Mouse (Mus musculus) limb, embryonic 14.5 days (tissue): ENCODE measurements around the gene Omp. TPM values are rescaled to one million over a fixed set of nuclear protein-coding genes. Genes with fewer than 3 reads are reported as not detected.

Source experiments
- ATAC-seq: fragments of 200-750 bp; cut with Nextera tagmentation; 2 replicates; pipeline ENCODE4 v1.8.0; 2017; ENCODE audit warnings: low read depth, moderate number of reproducible peaks, moderate TSS enrichment; ENCODE audit not compliant: low FRiP score
- DNase-seq: peaks from one replicate; pipeline ENCODE4 v3.0.0-alpha.2; 2015; ENCODE audit warnings: low spot score
- H3K27ac ChIP-seq: fragments of 300-500 bp; sonication (generic); replicated peaks from 2 replicates; pipeline ENCODE4 v1.5.1; 2014; ENCODE audit warnings: low read depth, mild to moderate bottlenecking, low read length, moderate library complexity, mixed read lengths
- H3K27me3 ChIP-seq: fragments of 300-500 bp; sonication (generic); 2 replicates; pipeline ENCODE4 v1.6.1; 2014; ENCODE audit warnings: low read length, mixed read lengths; ENCODE audit not compliant: control insufficient read depth, insufficient read depth
- H3K36me3 ChIP-seq: fragments of 300-500 bp; sonication (generic); 2 replicates; pipeline ENCODE4 v1.6.1; 2014; ENCODE audit warnings: mild to moderate bottlenecking, low read length, moderate library complexity, mixed read lengths; ENCODE audit not compliant: control insufficient read depth, insufficient read depth
- H3K4me1 ChIP-seq: fragments of 300-500 bp; sonication (generic); 2 replicates; pipeline ENCODE4 v1.6.1; 2014; ENCODE audit warnings: antibody characterized with exemption, low read length, mixed read lengths; ENCODE audit not compliant: control insufficient read depth, insufficient read depth
- H3K4me2 ChIP-seq: fragments of 300-500 bp; sonication (generic); replicated peaks from 2 replicates; pipeline ENCODE4 v1.6.1; 2014; ENCODE audit warnings: low read depth, mild to moderate bottlenecking, low read length, moderate library complexity; ENCODE audit not compliant: severe bottlenecking
- H3K4me3 ChIP-seq: fragments of 300-500 bp; sonication (generic); replicated peaks from 2 replicates; pipeline ENCODE4 v1.5.1; 2014; ENCODE audit warnings: low read length
- H3K9ac ChIP-seq: fragments of 300-500 bp; sonication (generic); 2 replicates; pipeline ENCODE4 v1.6.1; 2014; ENCODE audit warnings: mild to moderate bottlenecking, low read depth, low read length, moderate library complexity; ENCODE audit not compliant: severe bottlenecking
- H3K9me3 ChIP-seq: fragments of 300-500 bp; sonication (generic); 2 replicates; pipeline ENCODE4 v1.6.1; 2016; ENCODE audit warnings: low read length; ENCODE audit not compliant: control insufficient read depth
- POLR2A ChIP-seq: fragments of 200-500 bp; IDR thresholded peaks from 2 replicates; pipeline ENCODE4 v1.8.0; 2012; ENCODE audit warnings: inconsistent platforms, mild to moderate bottlenecking, moderate library complexity, borderline replicate concordance; ENCODE audit not compliant: insufficient read depth, insufficient read length; ENCODE audit errors: extremely low read depth
- WGBS: fragments of 180-500 bp; shearing (Covaris S2); extraction: QIAGEN DNeasy Blood & Tissue Kit; methylation state at CpG from one replicate; pipeline ENCODE4 v1.1.7; 2014; 5-methylcytosine and 5-hydroxymethylcytosine counted together
- polyA plus RNA-seq, 2 experiments: library from polyadenylated mRNA; depleted of rRNA in 1 of 2; stranded (reverse) in 1 of 2; unstranded in 1 of 2; fragments of >200 nt; fragmentation: Nextera tagmentation in 1 of 2; extraction: Ambion mirVana in 1 of 2; gene quantifications; 2 replicates each; pipeline versions ENCODE4 v1.2.1 to v1.2.3; 2012 to 2014

Gene Omp
- polyA plus RNA-seq, 2 experiments = 0.17 to 0.25 TPM

DNA sequence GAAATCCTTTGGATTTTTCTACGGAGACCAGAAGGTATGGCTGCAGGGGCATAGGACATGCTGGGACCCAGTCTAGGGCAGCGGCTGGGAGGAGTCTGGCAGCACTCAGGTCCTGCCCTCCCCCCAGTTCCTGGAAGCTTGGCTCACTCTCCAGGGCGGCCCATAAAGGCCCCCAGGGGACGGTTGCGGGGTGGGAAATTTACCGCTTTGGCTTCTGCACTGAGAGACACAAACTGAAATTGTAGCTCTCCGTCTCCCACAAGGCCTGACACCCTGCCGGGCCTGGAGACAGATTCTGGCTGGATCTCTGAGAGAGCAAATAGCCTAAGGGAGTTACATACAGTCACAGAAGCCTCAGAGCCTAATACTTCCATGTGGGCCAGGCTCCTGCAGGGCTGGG, 7.1 kb upstream of the Omp start:
- 31% methylated on average over 8 of the region's 8 CpGs for WGBS
- H3K27me3 ChIP-seq = no peaks in the 10 kb centered on the region
- H3K4me2 ChIP-seq = no peak overlapping the region
- TF ChIP-seq POLR2A = no peak
- no peak for ATAC-seq
- no peak overlapping the region for H3K9ac ChIP-seq
- no peak overlapping the region for H3K27ac ChIP-seq
- H3K36me3 ChIP-seq = no peaks in the 10 kb centered on the region
- no peak for DNase-seq
- H3K4me3 ChIP-seq = no peak overlapping the region
- H3K4me1 ChIP-seq = peaks cover 10% of the 10 kb centered on the region; the same call in 1 of the 2 replicates
- H3K9me3 ChIP-seq = no peaks in the 10 kb centered on the region

DNA sequence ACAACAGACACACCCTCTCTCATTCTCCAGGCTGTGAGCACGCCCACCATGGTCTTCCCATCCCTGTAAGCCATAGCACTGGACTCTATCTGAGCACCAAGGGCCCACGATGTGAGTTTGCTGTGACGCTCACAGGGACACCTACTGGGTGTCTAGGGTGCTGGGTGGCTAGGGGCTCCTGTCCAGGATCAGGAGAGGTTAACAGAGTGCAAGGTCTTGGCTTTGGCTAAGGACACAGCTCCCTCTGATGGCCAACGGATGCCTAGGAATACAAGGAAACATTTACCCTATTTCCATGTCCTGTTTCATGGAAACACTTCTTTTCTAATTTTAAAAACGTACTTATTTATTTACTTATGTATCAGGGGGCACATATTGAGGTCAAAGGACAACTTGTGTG, 5.2 kb upstream of the Omp start:
- no peaks in the 10 kb centered on the region for H3K9me3 ChIP-seq
- 50% methylated on average over 5 of the region's 5 CpGs for WGBS
- TF ChIP-seq POLR2A = no peak
- H3K36me3 ChIP-seq = no peaks in the 10 kb centered on the region
- H3K4me1 ChIP-seq = peaks cover 10% of the 10 kb centered on the region; the same call in 1 of the 2 replicates
- DNase-seq (no peak), ATAC-seq (no peak)
- no peak overlapping the region for H3K4me3 ChIP-seq
- H3K4me2 ChIP-seq = no peak overlapping the region
- no peak overlapping the region for H3K27ac ChIP-seq
- H3K27me3 ChIP-seq = no peaks in the 10 kb centered on the region
- no peak overlapping the region for H3K9ac ChIP-seq

DNA sequence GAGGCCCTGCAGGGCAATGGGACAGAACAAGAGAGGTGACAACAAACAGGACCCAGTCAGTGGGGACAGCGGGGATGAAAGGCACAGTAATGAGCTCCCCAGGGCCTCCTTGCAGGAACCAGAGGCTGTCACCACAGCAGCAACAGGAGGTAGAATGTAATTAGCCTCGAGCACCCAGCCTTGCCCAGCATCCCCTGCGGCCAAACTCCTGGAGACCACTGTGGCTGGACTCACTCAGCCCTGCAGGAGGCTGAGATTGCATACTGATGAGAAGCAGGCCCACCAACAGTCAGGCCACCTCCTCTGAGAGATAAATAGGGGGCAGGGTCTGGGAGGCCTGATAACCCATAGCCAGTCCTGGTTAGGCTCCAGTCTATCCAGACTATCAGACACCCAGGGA, 4.5 kb upstream of the Omp start:
- no peaks in the 10 kb centered on the region for H3K9me3 ChIP-seq
- TF ChIP-seq POLR2A = no peak
- no peaks in the 10 kb centered on the region for H3K27me3 ChIP-seq
- 4% methylated on average over 3 of the region's 3 CpGs for WGBS
- H3K9ac ChIP-seq = no peak overlapping the region
- no peak overlapping the region for H3K27ac ChIP-seq
- DNase-seq = no peak
- no peak overlapping the region for H3K4me2 ChIP-seq
- peaks cover 10% of the 10 kb centered on the region; the same call in 1 of the 2 replicates for H3K4me1 ChIP-seq
- no peak for ATAC-seq
- no peaks in the 10 kb centered on the region for H3K36me3 ChIP-seq
- H3K4me3 ChIP-seq = no peak overlapping the region

DNA sequence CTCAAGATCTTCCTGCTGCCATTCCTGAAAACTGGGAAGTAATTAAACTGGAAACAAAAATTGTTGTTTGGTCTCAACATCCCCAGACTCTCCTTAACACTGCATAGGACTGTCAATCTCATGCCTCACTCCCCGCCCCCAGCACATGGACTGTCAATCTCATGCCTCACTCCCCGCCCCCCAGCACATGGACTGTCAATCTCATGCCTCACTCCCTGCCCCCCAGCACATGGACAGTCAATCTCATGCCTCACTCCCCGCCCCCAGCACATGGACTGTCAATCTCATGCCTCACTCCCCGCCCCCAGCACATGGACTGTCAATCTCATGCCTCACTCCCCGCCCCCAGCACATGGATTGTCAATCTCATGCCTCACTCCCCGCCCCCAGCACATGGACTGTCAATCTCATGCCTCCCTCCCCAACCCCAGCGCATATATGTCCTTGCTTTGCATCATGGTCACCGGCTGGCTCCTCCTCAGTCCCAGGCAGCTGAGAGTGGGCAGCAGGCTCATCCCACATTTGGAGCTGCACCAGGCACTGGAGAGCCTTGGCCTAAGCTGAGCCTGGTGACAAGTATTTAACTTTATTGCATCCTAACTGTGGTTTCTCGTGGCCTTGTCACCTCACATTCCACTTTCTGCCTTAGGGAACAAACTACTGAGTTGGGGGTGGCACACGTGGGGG, 3.6 kb upstream of the Omp start:
- H3K9ac ChIP-seq = no peak overlapping the region
- ATAC-seq (no peak), DNase-seq (no peak)
- no peak overlapping the region for H3K27ac ChIP-seq
- H3K27me3 ChIP-seq = no peaks in the 10 kb centered on the region
- H3K9me3 ChIP-seq = no peaks in the 10 kb centered on the region
- WGBS = 55% methylated on average over 10 of the region's 10 CpGs
- no peak overlapping the region for H3K4me3 ChIP-seq
- no peaks in the 10 kb centered on the region for H3K36me3 ChIP-seq
- no peak for TF ChIP-seq POLR2A
- no peak overlapping the region for H3K4me2 ChIP-seq
- H3K4me1 ChIP-seq = peaks cover 10% of the 10 kb centered on the region; the same call in 1 of the 2 replicates

DNA sequence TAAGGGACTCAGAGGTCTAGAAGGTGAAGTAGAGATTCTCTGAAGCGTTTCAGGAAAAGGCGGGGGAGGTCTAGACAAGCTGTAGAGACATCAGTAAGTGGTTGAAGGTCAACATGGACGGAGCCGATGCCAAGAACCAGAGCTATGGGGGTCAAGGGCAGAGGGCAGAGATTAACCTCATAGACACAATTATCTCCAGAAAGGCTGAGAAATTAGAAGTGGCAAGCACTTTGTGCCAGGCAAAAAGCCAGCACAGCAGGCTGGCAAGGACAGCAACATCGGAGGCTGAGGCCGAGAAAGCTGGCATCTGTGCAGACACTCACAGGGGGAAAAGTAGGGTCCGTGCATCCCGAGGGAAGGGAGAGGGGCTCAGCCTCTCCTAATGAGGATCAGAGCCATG, 2.5 kb upstream of the Omp start:
- DNase-seq = no peak
- 81% methylated on average over 8 of the region's 8 CpGs for WGBS
- no peak overlapping the region for H3K4me3 ChIP-seq
- peaks cover 10% of the 10 kb centered on the region; the same call in 1 of the 2 replicates for H3K4me1 ChIP-seq
- ATAC-seq = no peak
- H3K9ac ChIP-seq = no peak overlapping the region
- H3K4me2 ChIP-seq = no peak overlapping the region
- H3K36me3 ChIP-seq = no peaks in the 10 kb centered on the region
- no peak for TF ChIP-seq POLR2A
- no peak overlapping the region for H3K27ac ChIP-seq
- H3K27me3 ChIP-seq = no peaks in the 10 kb centered on the region
- no peaks in the 10 kb centered on the region for H3K9me3 ChIP-seq

DNA sequence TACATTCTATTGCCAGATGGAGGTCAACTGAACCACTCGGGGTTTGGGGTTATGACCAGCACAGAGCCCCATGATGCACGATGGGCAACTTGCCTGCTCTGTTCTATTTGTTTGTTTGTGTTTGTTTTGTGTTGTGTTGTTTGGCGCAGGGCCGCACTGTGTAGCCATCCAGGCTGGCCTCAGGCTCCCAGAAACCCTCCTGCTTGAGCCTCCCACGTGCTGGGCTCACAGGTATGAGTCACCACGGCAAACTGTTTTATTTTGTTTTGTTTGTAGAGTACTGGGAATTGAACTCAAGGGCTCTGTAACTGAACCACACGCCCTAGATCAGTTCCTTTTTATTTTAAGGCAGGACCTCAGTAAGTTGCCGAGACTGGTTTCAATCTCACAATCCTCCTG, 1.1 kb upstream of the Omp start:
- no peak overlapping the region for H3K9ac ChIP-seq
- no peak overlapping the region for H3K27ac ChIP-seq
- WGBS = 70% methylated on average over 8 of the region's 8 CpGs

More for the DNA sequence above, 1.1 kb upstream of the Omp start:
- Histone ChIP-seq H3K9me3 (no peaks in the 10 kb centered on the region), H3K4me1 (0 out of 2 replicates have a peak, but pooled peaks cover 6% of the 10 kb centered on the region), H3K36me3 (no peaks in the 10 kb centered on the region), H3K4me3 (no peak overlapping the region), H3K27me3 (no peaks in the 10 kb centered on the region), H3K4me2 (no peak overlapping the region)
- ATAC-seq = no peak
- no peak for DNase-seq
- TF ChIP-seq POLR2A = no peak
